Mouse (Mus musculus) CH12.LX (cell line): ENCODE measurements around the gene Scn4a. TPM values are rescaled to one million over a fixed set of nuclear protein-coding genes. Genes with fewer than 3 reads are reported as not detected.

Experiments used
- DNase-seq: peaks from one replicate; pipeline ENCODE4 v3.0.0-alpha.2; 2013; ENCODE audit errors: extremely low read depth
- H3K27ac ChIP-seq: 2 replicates; pipeline ENCODE4 v1.5.1; 2012; ENCODE audit warnings: low read depth, mild to moderate bottlenecking, control low read depth, moderate library complexity; ENCODE audit not compliant: insufficient read depth
- H3K27me3 ChIP-seq: replicated peaks from 2 replicates; pipeline ENCODE3; 2012; ENCODE audit warnings: inconsistent platforms
- H3K36me3 ChIP-seq, 2 experiments: replicated peaks in 1 of 2; 2 replicates each; pipeline versions ENCODE3 to v1.6.1; 2012; ENCODE audit warnings: inconsistent platforms in 1 of 2, low read length in 1 of 2, mild to moderate bottlenecking in 1 of 2, mixed read lengths in 1 of 2, moderate library complexity in 1 of 2; ENCODE audit not compliant: control insufficient read depth in 1 of 2, insufficient read depth in 1 of 2
- H3K4me1 ChIP-seq, 2 experiments: 2 replicates each; pipeline ENCODE4 v1.6.1; 2012; ENCODE audit warnings: inconsistent platforms in 1 of 2, moderate library complexity in 1 of 2; ENCODE audit not compliant: insufficient read depth in 2 of 2, control insufficient read depth in 1 of 2
- H3K4me2 ChIP-seq: 2 replicates; pipeline ENCODE4 v1.6.1; 2012; ENCODE audit warnings: low read depth, mild to moderate bottlenecking, control low read depth; ENCODE audit not compliant: poor library complexity, insufficient read depth, severe bottlenecking
- H3K4me3 ChIP-seq, 3 experiments: fragments of 150-350 bp in 1 of 3; sonication (generic) in 1 of 3; replicated peaks in 1 of 3; 2 replicates each; pipeline versions ENCODE3 to v1.5.1; 2011 to 2012; ENCODE audit warnings: low read depth in 2 of 3, low read length in 2 of 3, mild to moderate bottlenecking in 2 of 3, moderate library complexity in 2 of 3, control low read depth in 1 of 3, improper control_type of control experiment in 1 of 3, inconsistent platforms in 1 of 3, mixed read lengths in 1 of 3; ENCODE audit not compliant: poor library complexity in 1 of 3
- H3K79me2 ChIP-seq: replicated peaks from 2 replicates; pipeline ENCODE4 v1.6.1; 2012; ENCODE audit warnings: mild to moderate bottlenecking, moderate library complexity; ENCODE audit not compliant: control insufficient read depth, poor library complexity, insufficient read depth, severe bottlenecking; ENCODE audit errors: extremely low read depth
- H3K9ac ChIP-seq: 2 replicates; pipeline ENCODE4 v1.6.1; 2012; ENCODE audit warnings: low read depth, mild to moderate bottlenecking, control low read depth, moderate library complexity; ENCODE audit not compliant: insufficient read depth
- H3K9me3 ChIP-seq: replicated peaks from 2 replicates; pipeline ENCODE3; 2012; ENCODE audit warnings: low read length, inconsistent platforms, mixed read lengths
- BHLHE40 ChIP-seq: IDR thresholded peaks from 2 replicates; pipeline ENCODE4 v1.6.1; 2011; ENCODE audit warnings: mild to moderate bottlenecking, low read depth, low read length, improper control_type of control experiment
- CHD1 ChIP-seq: IDR thresholded peaks from 2 replicates; pipeline ENCODE4 v1.6.1; 2012; ENCODE audit warnings: low read depth, low read length, improper control_type of control experiment, inconsistent platforms
- ETS1 ChIP-seq: conservative IDR thresholded peaks from 2 replicates; pipeline ENCODE4 v1.6.1; 2012; ENCODE audit warnings: low read depth, mild to moderate bottlenecking, inconsistent platforms, low read length, improper control_type of control experiment, moderate library complexity
- GABPA ChIP-seq: IDR thresholded peaks from 2 replicates; pipeline ENCODE4 v1.6.1; 2012; ENCODE audit warnings: low read depth, low read length, improper control_type of control experiment, inconsistent platforms; ENCODE audit not compliant: insufficient replicate concordance
- HCFC1 ChIP-seq: IDR thresholded peaks from 2 replicates; pipeline ENCODE4 v1.6.1; 2012; ENCODE audit warnings: low read depth, mild to moderate bottlenecking, inconsistent platforms, low read length, improper control_type of control experiment
- IRF4 ChIP-seq: IDR thresholded peaks from 2 replicates; pipeline ENCODE4 v1.6.1; 2014; ENCODE audit warnings: low read depth, mild to moderate bottlenecking, inconsistent platforms, low read length, improper control_type of control experiment
- MAFK ChIP-seq: IDR thresholded peaks from 2 replicates; pipeline ENCODE4 v1.6.1; 2011; ENCODE audit warnings: low read length, improper control_type of control experiment; ENCODE audit not compliant: insufficient replicate concordance
- MAZ ChIP-seq: IDR thresholded peaks from 2 replicates; pipeline ENCODE4 v1.6.1; 2012; ENCODE audit warnings: low read depth, mild to moderate bottlenecking, inconsistent platforms, low read length, improper control_type of control experiment, moderate library complexity
- MEF2A ChIP-seq: IDR thresholded peaks from 2 replicates; pipeline ENCODE4 v1.6.1; 2014; ENCODE audit warnings: low read depth, mild to moderate bottlenecking, inconsistent platforms, low read length, improper control_type of control experiment, borderline replicate concordance
- MXI1 ChIP-seq: IDR thresholded peaks from 2 replicates; pipeline ENCODE4 v1.6.1; 2011; ENCODE audit warnings: mild to moderate bottlenecking, low read depth, low read length, improper control_type of control experiment
- MYC ChIP-seq: IDR thresholded peaks from 2 replicates; pipeline ENCODE4 v1.6.1; 2011; ENCODE audit warnings: low read depth, mild to moderate bottlenecking, improper control_type of control experiment, low read length
- NELFE ChIP-seq: IDR thresholded peaks from 2 replicates; pipeline ENCODE4 v1.6.1; 2011; ENCODE audit warnings: low read depth, low read length, improper control_type of control experiment
- NRF1 ChIP-seq: IDR thresholded peaks from 2 replicates; pipeline ENCODE4 v1.6.1; 2014; ENCODE audit warnings: low read depth, mild to moderate bottlenecking, inconsistent platforms, low read length, improper control_type of control experiment, moderate library complexity
- SIN3A ChIP-seq: IDR thresholded peaks from 2 replicates; pipeline ENCODE4 v1.6.1; 2012; ENCODE audit warnings: low read length, improper control_type of control experiment, inconsistent platforms
- TBP ChIP-seq: conservative IDR thresholded peaks from 2 replicates; pipeline ENCODE4 v1.6.1; 2011; ENCODE audit warnings: low read depth, low read length, improper control_type of control experiment
- TCF12 ChIP-seq: IDR thresholded peaks from 2 replicates; pipeline ENCODE4 v1.6.1; 2014; ENCODE audit warnings: low read depth, mild to moderate bottlenecking, inconsistent platforms, low read length, improper control_type of control experiment
- UBTF ChIP-seq: IDR thresholded peaks from 2 replicates; pipeline ENCODE4 v1.6.1; 2012; ENCODE audit warnings: low read depth, mild to moderate bottlenecking, inconsistent platforms, low read length, improper control_type of control experiment, moderate library complexity
- ZNF384 ChIP-seq: IDR thresholded peaks from 2 replicates; pipeline ENCODE4 v1.6.1; 2012; ENCODE audit warnings: low read depth, low read length, improper control_type of control experiment, inconsistent platforms
- dilution Hi-C: fragments of 300-500 bp; cut with MboI; formaldehyde crosslinking; loops from 2 replicates; pipeline ENCODE4 v1.14.3; 2020; ENCODE audit warnings: low sequenced_read_pairs; ENCODE audit not compliant: extremely low pct_unique_long_range_greater_than_20kb, extremely low pct_ligation_motif_present
- in situ Hi-C: fragments of 300-500 bp; cut with MboI; formaldehyde crosslinking; loops from 3 replicates; pipeline ENCODE4 v1.14.3; 2019; ENCODE audit warnings: low sequenced_read_pairs, low pct_ligation_motif_present, low pct_unique_long_range_greater_than_20kb, mixed read lengths
- polyA plus RNA-seq: library from polyadenylated mRNA; unstranded; fragments of >175 nt; gene quantifications from 2 replicates; pipeline ENCODE4 v1.2.1, GENCODE M21; 2012; ENCODE audit warnings: low read depth; ENCODE audit not compliant: insufficient read length
- total RNA-seq, 2 experiments: library from RNA; depleted of rRNA; stranded (reverse); fragments of 300-350 nt in 1 of 2; fragments of >200 nt in 1 of 2; gene quantifications; 2 replicates each; pipeline ENCODE4 v1.2.3; 2012 to 2014

Gene Scn4a
- total and polyA plus RNA-seq, 3 experiments = 0.55 to 0.97 (median 0.64) TPM

DNA sequence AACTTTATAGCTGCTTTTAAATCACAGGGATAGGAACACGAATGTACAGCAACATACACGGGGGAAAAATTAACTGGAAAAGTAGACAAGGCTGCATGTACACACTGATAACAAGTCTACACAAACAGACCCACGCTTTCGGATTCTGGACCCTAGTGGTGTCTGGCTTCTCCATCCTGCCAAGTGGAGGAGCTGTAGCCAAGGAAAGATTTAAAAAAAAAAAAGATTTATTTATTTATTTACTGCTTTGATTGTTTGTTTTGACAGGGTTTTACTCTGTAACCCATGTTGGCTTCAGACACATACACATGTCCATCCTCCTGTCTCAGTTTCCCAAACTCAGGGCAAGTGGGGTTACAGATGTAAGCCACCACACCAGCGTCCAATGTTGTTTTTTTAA is 45.7 kb downstream of the Scn4a start:
- peak overlapping the region; percentile 96 for H3K27ac ChIP-seq
- DNase-seq = peak; percentile 29
- dilution Hi-C loops (no loop called here), in situ Hi-C loops (loop anchor here (25.0 kb wide), 1 partner anchor 455 kb away; the partner anchor contains the start of genes Milr1 and Pecam1)
- H3K9me3 ChIP-seq = no peaks in the 10 kb centered on the region
- no peak for TF ChIP-seq MAFK
- TF ChIP-seq NELFE = no peak
- no peak for TF ChIP-seq HCFC1
- peak; percentile 73; the same call in 1 of the 2 replicates for TF ChIP-seq ZNF384
- 0 out of 2 replicates have a peak, but pooled peaks have one; percentile 40 for TF ChIP-seq UBTF
- TF ChIP-seq MXI1 = 0 out of 2 replicates have a peak, but pooled peaks have one; percentile 7
- 0 out of 2 replicates have a peak, but pooled peaks have one; percentile 23 for TF ChIP-seq SIN3A
- TF ChIP-seq CHD1 = peak; percentile 46; the same call in 1 of the 2 replicates
- H3K36me3 ChIP-seq = peaks cover 23 to 24% of the 10 kb centered on the region in 2 experiments
- peak overlapping the region; percentile 86 for H3K4me2 ChIP-seq
- H3K4me1 ChIP-seq = peaks cover 57 to 83% of the 10 kb centered on the region in 2 experiments
- H3K79me2 ChIP-seq = peaks cover 18% of the 10 kb centered on the region
- peak overlapping the region; percentile 67 for H3K9ac ChIP-seq
- peak overlapping the region in 1 of 3 experiments; percentile 5 for H3K4me3 ChIP-seq
- no peaks in the 10 kb centered on the region for H3K27me3 ChIP-seq

DNA sequence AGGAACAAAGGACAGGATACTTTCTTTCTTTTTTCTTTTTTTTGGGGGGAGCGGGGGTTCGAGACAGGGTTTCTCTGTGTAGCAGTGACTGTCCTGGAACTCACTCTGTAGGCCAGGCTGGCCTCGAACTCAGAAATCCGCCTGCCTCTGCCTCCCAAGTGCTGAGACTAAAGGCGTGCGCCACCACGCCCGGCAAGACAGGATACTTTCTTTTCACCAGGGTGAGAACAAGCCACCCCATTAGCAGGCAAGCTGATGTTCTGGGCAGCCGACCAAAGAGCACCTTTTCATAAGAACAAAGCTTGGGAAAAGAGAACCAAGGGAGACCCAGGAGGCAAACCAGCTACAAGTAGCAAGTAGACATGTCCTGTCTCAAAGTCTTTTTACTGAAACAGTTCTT is 46.3 kb downstream of the Scn4a start:
- H3K4me1 ChIP-seq = peaks cover 50 to 77% of the 10 kb centered on the region in 2 experiments
- H3K9me3 ChIP-seq = no peaks in the 10 kb centered on the region
- DNase-seq = peak; percentile 44
- peak overlapping the region; percentile 17; the same call in 1 of the 2 replicates for H3K4me2 ChIP-seq
- no peak overlapping the region for H3K9ac ChIP-seq
- peaks cover 16 to 17% of the 10 kb centered on the region in 2 experiments for H3K36me3 ChIP-seq
- in situ Hi-C loops = loop anchor here (25.0 kb wide), 1 partner anchor 456 kb away; the partner anchor contains the start of genes Milr1 and Pecam1
- no peaks in the 10 kb centered on the region for H3K27me3 ChIP-seq
- H3K4me3 ChIP-seq = no peak overlapping the region
- dilution Hi-C loops = no loop called here
- H3K27ac ChIP-seq = peak overlapping the region; percentile 92
- H3K79me2 ChIP-seq = peaks cover 11% of the 10 kb centered on the region
- peak; percentile 43 for TF ChIP-seq BHLHE40
- 0 out of 2 replicates have a peak, but pooled peaks have one; percentile 48 for TF ChIP-seq MXI1
- TF ChIP-seq GABPA = no peak
- no peak for TF ChIP-seq ETS1
- TF ChIP-seq TBP = peak; percentile 97

DNA sequence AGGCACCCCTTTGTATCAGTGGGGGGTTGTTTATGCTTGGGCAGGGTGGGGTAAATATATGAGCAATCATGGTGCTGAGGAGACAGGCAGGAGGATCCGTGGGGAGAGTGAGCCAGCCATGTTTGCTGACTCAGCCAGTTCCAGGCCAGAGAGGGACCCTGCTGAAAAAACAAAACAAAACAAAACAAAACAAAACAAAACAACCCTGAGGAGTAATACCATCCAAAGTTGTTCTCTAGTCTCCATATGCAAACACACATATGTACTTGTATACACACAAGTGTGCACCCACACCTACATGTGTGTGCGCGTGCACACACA is 47.1 kb downstream of the Scn4a start:
- H3K9ac ChIP-seq = peak overlapping the region; percentile 16
- H3K4me3 ChIP-seq = peak overlapping the region in 1 of 3 experiments; percentile 9
- dilution Hi-C loops = no loop called here
- peak overlapping the region; percentile 85 for H3K4me2 ChIP-seq
- peaks cover 9 to 10% of the 10 kb centered on the region in 2 experiments for H3K36me3 ChIP-seq
- no peaks in the 10 kb centered on the region for H3K9me3 ChIP-seq
- peak overlapping the region; percentile 92 for H3K27ac ChIP-seq
- TF ChIP-seq TCF12 = no peak
- TF ChIP-seq IRF4 = no peak
- TF ChIP-seq GABPA = no peak
- TF ChIP-seq MAZ = 0 out of 2 replicates have a peak, but pooled peaks have one; percentile 6
- peak; percentile 97 for TF ChIP-seq MAFK
- peak; percentile 22; the same call in 1 of the 2 replicates for TF ChIP-seq NELFE
- TF ChIP-seq MYC = no peak
- no peak for TF ChIP-seq MEF2A
- no peak for TF ChIP-seq NRF1
- TF ChIP-seq, all 38 proteins: peak for 3
- DNase-seq = no peak
- Histone ChIP-seq H3K27me3 (no peaks in the 10 kb centered on the region), H3K4me1 (peaks cover 44 to 69% of the 10 kb centered on the region in 2 experiments), H3K79me2 (peaks cover 4% of the 10 kb centered on the region; the same call in 1 of the 2 replicates)
- in situ Hi-C loops = loop anchor here (25.0 kb wide), 1 partner anchor 456 kb away; the partner anchor contains the start of genes Milr1 and Pecam1
